Mouse (Mus musculus) CD4-positive helper T cell, adult 2 months (primary cell): ENCODE measurements around the gene Fan1.

ENCODE experiments used
- DNase-seq: peaks from one replicate; pipeline ENCODE4 v3.0.0-alpha.2; 2012; ENCODE audit warnings: low read depth, missing footprints, low spot score

Gene Fan1

DNA sequence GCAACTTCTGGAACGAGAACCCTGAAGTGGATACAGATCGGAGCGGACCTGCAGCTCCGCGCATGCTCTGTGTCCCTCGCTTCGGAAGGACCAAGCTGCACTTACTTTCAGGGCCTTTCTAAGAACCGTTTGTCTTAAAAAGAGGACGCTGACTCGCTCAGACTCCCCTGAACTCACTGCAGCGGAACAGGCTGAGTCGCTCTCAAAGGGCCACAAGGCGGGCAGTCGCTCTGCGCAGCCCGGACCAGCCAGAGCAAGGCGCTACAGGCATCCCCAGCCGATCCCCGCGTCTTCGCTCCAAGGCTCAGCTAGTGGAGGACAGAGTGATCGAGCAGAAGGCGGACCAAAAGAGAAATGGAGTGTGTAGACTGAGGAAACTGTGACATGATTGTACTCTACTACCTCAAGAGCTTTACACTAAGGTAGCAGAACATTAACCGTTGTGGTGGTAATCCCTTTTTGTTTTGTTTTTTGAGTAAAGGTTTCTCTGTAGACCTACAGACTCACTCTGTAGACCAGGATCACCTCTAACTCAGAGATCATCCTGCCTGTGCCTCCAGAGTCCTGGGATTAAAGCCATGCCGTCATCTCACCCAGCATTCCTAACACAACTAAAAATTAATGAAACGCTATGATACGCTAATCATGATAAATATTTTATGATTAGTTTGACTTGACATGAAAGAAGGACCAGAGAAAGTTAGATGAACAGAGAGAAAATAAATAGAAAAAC lies at the start of gene Fan1:
Fan1 (minus strand) TSS at position 266 of the 733 bp plus-strand sequence.
- peak; percentile 89 for DNase-seq

DNA sequence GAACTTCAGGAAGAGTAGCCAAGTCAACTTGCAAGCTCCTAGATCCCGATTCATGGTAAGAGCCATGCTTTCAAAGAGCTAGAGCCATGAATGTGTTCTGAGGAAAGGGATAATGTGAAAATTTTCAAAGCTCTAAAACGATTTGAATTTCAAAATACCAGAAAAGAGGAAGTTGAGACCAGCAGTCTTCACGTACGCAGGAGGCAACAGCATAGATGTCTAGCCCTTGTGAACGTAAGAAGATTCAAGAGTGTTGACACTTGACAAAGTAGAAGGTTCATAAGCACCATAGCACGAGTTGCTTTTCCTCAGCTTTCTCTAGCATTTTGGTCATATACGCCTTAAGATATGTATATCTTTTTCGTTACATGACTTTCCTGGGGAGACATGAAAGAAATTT lies 30.1 kb upstream of the Fan1 start:
- DNase-seq: no peak

DNA sequence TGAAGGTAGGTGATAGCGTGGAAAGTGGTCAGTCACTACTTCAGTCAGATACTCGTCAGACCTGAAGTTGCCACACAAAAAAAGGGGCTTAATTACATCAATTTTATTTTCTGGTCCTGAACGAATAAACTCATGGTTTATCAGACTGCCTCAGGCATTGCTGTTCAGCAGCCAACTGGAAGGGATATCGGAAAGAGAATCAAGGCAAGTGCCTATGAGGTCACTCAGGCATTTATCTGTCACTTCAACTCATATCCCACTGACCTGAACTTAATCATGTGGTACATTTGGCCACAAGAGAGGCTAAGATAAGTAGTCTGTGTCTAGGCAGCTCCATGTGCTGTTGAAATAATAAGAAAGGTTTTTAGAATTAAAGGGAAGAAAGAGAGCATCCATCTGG lies 28.6 kb upstream of the Fan1 start:
- no peak for DNase-seq

DNA sequence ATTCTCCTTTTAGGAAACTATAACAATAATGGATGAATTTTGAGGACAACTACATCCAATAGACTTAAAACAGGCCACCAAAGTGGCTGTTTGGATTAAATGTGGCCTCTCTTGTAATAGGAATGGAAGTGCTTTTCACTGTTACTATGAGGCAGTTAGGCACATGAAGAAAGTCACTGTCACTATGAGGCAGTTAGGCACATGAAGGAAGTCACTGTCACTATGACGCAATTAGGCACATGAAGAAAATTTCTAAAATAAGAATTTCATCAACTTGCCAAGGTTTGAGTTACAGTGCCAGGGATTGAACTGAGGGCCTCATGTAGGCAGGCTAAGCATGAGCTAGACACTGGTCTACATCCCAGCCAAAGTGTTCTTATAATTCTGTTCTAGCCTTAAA lies 26.8 kb upstream of the Fan1 start:
- no peak for DNase-seq

DNA sequence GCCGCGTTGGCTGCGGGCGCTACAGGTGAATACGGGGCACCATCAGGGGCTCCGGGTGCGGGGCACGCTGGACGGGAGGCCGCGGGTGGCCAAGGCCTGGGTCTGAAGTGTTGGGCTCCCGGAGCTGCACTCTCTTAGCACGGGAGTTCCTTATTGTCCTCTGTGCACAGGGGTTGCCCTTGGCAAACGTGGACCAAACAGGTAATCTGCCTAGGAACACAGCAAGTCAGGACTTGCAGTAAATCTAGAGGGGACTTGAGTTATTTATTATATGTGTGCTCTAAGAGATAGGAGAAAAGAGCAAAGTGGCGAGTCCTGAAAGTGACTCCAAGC lies 18.9 kb upstream of the Fan1 start:
- DNase-seq: no peak

GRCm38 (mm10) chr7:64392122-64392818 lies 18.4 kb upstream of the Fan1 start, which contains the start of the genes Mphosph10 and Mcee:
Gene Mphosph10 (minus strand): TSS chr7:64392268.
Gene Mcee (plus strand): TSS chr7:64392607.
- peak; percentile 97 for DNase-seq

- DNase-seq: no peak
These were observed 17.6 kb upstream of the Fan1 start for GRCm38 (mm10) chr7:64391479-64391878.

DNA sequence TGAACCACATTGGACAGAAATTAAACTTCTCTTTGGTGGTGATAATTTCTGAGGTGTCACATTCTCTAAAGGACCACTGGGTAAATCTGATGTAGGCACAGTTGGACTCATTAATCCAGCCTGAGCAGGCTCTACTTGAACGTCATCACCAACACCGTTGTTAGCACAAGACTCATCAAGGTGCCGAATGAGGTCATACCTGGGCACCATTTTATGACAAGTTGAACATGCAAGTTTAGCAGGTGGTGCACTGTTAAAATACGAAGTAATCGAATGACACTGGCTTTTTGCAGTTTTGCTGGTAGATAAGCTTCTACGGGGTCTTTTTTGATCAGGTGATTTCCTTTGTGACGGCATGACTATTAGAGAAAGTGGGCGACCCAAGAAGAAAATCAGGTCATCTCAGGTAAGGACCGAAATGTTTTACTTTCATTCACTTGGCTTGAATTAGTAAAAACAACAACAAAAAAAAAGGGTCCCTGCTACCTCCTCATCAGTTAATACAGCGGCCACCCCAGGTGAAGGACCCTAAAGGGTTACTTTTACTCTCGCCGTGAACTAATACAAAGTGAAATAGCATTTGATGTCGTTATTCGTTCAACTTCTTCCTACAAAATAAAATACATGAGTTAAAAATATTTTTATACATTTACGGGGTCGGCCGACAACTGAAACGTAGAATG lies 607 bp downstream of the Fan1 start:
- peak; percentile 54 for DNase-seq

DNA sequence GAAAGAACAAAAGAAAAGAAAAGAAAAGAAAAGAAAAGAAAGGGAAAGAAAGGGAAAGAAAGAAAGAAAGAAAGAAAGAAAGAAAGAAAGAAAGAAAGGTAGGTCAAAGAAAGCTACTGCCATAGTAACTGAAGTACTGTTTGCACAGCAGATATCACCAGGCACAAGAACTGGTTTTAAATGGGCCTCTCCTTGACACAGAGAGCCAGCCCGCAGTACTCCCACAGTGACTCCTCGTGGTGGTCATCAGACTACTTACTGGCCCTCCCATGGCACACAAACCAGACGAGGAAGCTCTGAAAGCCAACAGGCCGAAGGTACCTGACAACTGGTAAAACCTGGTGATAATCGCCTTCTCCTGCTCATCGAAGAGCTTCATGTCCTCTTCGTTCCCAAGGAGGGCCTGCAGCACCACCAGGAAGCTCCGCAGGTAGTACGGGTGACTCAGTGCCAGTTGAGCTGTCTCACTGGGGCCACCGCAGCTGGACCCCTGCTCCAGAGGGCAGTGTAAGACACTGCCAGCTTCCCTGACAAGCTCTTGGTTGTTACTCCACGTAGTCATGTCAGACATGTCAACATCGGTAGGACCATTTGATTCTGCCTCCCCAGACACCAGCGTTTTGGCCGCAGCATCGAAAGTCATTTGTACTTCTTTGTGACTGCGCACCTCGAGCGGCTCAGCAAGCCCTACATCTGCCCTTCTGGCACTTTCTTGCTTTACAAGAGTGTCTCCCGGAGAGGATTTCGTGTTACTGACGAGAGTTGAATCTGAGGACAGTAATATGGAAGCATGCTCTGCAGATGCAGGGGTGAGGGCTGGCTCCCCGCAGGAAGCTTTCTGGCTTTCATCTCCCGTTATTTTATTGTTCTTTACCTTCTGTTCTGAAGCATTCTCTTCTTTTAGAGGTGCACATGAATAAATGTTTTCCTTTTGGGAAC lies 1.7 kb downstream of the Fan1 start:
- no peak for DNase-seq

DNA sequence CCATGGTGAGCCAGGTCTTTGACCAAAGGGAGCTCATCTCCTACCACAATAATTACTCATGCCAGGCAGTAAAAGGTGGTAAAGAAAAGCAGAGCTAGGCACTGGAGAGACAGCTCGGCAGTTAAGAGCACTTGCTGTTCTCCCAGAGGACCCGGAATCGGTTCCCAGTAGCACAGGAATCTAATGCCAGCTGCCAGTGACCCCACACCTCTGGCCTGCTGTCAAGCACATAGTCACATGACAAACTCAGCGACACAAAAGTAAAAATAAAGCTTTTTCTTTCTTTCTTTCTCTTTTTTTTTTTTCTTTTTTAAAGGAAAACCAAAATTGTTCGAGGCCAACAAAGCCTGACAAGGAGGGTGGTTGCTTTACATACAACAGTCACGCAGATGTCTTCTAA lies 4.1 kb downstream of the Fan1 start:
- no peak for DNase-seq

GRCm38 (mm10) chr7:64365863-64366262 lies 8.0 kb downstream of the Fan1 start:
- DNase-seq: no peak

GRCm38 (mm10) chr7:64360586-64360945 lies 13.3 kb downstream of the Fan1 start:
- DNase-seq: no peak

DNA sequence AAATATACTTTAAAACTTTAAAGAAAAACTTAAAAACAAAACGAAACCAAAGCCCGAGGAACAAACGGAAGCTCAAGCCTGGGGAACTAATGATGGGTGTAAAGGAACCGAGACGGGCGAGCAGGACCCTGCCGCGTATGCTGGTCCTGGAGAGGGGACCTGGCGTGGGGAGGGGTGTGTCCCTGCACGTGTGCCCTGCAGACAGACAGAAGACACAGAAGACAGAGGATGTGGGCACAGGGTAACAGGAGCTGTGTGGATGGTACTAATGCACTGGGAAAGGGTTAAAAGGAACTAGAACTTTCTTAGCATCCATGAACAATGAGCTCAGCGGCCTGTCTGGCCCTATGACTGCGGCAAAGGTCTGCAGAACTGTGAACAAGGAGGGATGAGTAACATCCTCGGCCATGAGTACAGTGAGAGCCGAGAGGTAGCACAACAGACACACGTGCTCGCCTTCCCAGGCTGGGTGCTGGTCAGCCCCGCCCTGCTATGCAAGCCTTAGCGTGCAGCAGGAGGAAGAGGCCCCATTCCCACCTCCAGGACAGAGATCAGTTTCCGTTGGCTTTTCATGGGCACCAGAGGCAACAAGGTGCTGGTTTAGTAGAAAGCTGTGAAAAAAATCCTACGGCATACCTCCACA lies 13.8 kb downstream of the Fan1 start:
- no peak for DNase-seq

GRCm38 (mm10) chr7:64358666-64359065 lies 15.2 kb downstream of the Fan1 start:
- no peak for DNase-seq

GRCm38 (mm10) chr7:64357405-64357804 lies 16.5 kb downstream of the Fan1 start:
- no peak for DNase-seq

- DNase-seq: no peak
These were observed 17.2 kb downstream of the Fan1 start for GRCm38 (mm10) chr7:64356661-64357060.

- no peak for DNase-seq
These were observed 19.7 kb downstream of the Fan1 start for GRCm38 (mm10) chr7:64354206-64354605.

- no peak for DNase-seq
These were observed 22.8 kb downstream of the Fan1 start for GRCm38 (mm10) chr7:64351087-64351486.

DNA sequence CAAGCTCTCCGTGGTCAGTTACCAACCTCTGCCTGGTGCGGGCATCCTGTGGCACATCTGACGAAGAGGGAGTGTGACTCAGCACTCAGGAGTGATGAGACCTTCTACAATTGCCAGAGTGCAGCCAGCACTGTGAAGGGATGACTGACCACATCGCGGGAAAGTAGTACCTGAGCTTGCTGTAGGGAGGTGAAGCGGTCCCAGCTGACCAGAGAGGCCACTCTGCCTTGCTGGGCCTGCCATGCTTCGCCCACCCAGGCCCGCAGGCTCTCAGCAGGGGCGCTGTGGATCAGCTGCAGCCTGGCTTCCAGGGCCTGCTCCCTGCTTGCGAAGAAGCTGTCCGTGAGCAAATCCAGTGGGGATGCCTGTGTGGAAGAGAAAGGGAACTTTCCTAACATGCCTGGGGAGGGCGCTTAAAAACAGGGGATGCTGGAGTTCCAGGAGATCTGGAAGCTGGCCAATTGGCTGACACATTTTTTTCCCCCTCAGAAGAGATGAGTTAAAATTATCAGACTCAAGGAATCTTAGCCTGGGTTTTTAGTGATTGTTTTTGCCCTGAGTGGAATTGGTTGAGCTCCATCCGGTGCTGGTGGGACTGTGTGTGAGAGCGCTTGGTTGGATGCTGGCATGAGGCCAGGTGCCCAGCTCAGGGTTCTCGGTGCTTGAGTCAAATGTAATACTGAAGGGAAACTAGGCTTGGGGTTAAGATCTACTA lies 24.6 kb downstream of the Fan1 start:
- no peak for DNase-seq

GRCm38 (mm10) chr7:64347813-64348212 lies 26.1 kb downstream of the Fan1 start:
- no peak for DNase-seq
